Mouse (Mus musculus) ES-E14 (cell line): ENCODE measurements around the gene Amn. TPM values are rescaled to one million over a fixed set of nuclear protein-coding genes. Genes with fewer than 3 reads are reported as not detected.

Experiments
- DNase-seq: peaks from one replicate; pipeline ENCODE4 v3.0.0-alpha.2; 2013; ENCODE audit warnings: low read depth, low spot score
- H3K27ac ChIP-seq: 2 replicates; pipeline ENCODE4 v1.5.1; 2012; ENCODE audit warnings: low read depth, mild to moderate bottlenecking, low read length, moderate library complexity, mixed read lengths; ENCODE audit not compliant: poor library complexity, insufficient read depth, severe bottlenecking
- H3K36me3 ChIP-seq: 2 replicates; pipeline ENCODE4 v1.6.1; 2012; ENCODE audit warnings: mild to moderate bottlenecking, low read length, moderate library complexity, mixed read lengths; ENCODE audit not compliant: control insufficient read depth, poor library complexity, insufficient read depth, severe bottlenecking
- H3K4me1 ChIP-seq, 2 experiments: fragments of 150-350 bp in 1 of 2; sonication (generic) in 1 of 2; 2 replicates each; pipeline ENCODE4 v1.6.1; 2012; ENCODE audit warnings: low read length in 2 of 2, mild to moderate bottlenecking in 1 of 2, mixed read lengths in 1 of 2; ENCODE audit not compliant: control insufficient read depth in 2 of 2, insufficient read depth in 2 of 2, poor library complexity in 1 of 2
- H3K4me3 ChIP-seq, 2 experiments: fragments of 150-350 bp in 1 of 2; sonication (generic) in 1 of 2; 2 replicates each; pipeline ENCODE4 v1.5.1; 2012; ENCODE audit warnings: low read length in 2 of 2, low read depth in 1 of 2, mild to moderate bottlenecking in 1 of 2, mixed read lengths in 1 of 2; ENCODE audit not compliant: insufficient read depth in 1 of 2, poor library complexity in 1 of 2, severe bottlenecking in 1 of 2
- H3K9ac ChIP-seq: 2 replicates; pipeline ENCODE4 v1.6.1; 2012; ENCODE audit warnings: low read depth, mild to moderate bottlenecking, low read length, mixed read lengths; ENCODE audit not compliant: poor library complexity, insufficient read depth, severe bottlenecking
- H3K9me3 ChIP-seq: fragments of 150-350 bp; sonication (generic); 2 replicates; pipeline ENCODE4 v1.6.1; 2012; ENCODE audit warnings: low read depth, mild to moderate bottlenecking, low read length; ENCODE audit not compliant: control insufficient read depth, insufficient read depth
- CHD2 ChIP-seq: IDR thresholded peaks from 2 replicates; pipeline ENCODE4 v1.6.1; 2014; ENCODE audit warnings: mild to moderate bottlenecking, low read depth, low read length, inconsistent platforms
- HCFC1 ChIP-seq: IDR thresholded peaks from 2 replicates; pipeline ENCODE4 v1.6.1; 2012; ENCODE audit warnings: low read length, inconsistent platforms, borderline replicate concordance; ENCODE audit not compliant: insufficient read depth
- MAFK ChIP-seq: IDR thresholded peaks from 2 replicates; pipeline ENCODE4 v1.6.1; 2014; ENCODE audit warnings: mild to moderate bottlenecking, low read depth, low read length, inconsistent platforms; ENCODE audit not compliant: insufficient read depth
- ZC3H11A ChIP-seq: IDR thresholded peaks from 2 replicates; pipeline ENCODE4 v1.6.1; 2012; ENCODE audit warnings: low read depth, mild to moderate bottlenecking, inconsistent platforms, low read length, borderline replicate concordance
- ZNF384 ChIP-seq: IDR thresholded peaks from 2 replicates; pipeline ENCODE4 v1.6.1; 2012; ENCODE audit warnings: low read depth, low read length, inconsistent platforms
- in situ Hi-C, 2 experiments: fragments of 600-800 bp; cut with MboI; formaldehyde crosslinking; loops; one replicate each; pipeline ENCODE4 v1.15.1; 2025; ENCODE audit warnings: low sequenced_read_pairs in 2 of 2, inconsistent platforms in 1 of 2; ENCODE audit not compliant: unreplicated experiment in 2 of 2
- total RNA-seq: library from RNA; depleted of rRNA; stranded (reverse); fragments of 300-350 nt; gene quantifications from 2 replicates; pipeline ENCODE4 v1.2.3, GENCODE M21; 2012

The Amn gene
- total RNA-seq, 1 experiment = 15.5 TPM

DNA sequence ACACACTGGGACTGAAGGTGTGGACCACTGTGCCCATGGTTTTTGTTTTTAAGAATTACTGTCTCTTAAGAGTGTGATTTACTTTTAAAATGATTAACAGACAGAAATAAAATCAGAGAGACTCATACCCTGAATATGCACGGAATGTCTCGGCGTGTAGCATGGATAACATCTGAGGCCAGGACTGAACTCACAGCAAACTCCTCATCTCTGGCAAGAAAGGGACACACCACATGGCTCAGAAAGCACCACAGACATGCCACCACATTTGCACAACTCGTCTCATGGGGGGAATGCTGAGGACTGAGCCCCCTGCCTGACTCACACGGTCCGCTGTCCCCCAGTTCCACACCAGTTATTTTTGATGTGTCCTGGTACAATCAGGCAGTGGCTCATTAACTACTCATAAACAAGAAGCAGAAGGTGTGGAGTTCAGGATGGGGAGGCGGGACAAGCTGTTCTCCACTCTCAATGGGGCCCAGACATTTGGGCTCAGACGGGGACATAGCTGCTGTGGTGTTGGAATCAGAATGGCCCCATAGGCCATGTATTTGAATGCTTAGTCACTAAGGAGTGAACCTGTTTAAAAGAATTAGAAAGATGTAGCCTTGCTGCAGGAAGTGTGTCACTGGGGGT lies 32.9 kb downstream of the Amn start:
- in situ Hi-C loops = no loop called here

DNA sequence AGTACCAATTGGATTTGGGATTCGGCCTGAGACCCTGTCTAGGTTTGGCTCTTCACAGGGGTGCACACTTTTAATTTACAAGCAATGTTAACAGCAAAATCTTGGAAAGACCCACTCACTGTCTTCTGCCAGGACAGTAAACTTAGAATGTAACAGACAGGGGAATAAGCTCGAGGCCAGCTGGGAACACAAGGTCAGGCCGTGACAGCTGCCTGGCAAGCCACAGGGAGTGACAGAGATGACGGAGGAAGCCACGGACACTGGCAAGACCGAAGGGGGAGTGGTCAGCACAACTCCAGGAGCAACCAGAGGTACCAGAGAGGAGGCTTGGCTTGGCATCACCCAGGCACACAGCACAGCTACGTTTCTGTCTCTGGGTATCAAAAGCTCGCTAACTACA lies 35.9 kb downstream of the Amn start:
- peaks cover 66% of the 10 kb centered on the region for H3K36me3 ChIP-seq

More for the DNA sequence above, 32.9 kb downstream of the Amn start:
- H3K9ac ChIP-seq = no peak overlapping the region
- no peaks in the 10 kb centered on the region for H3K9me3 ChIP-seq
- H3K4me1 ChIP-seq = 0 out of 4 replicates have a peak, but pooled peaks cover 0 to 2% of the 10 kb centered on the region in 2 experiments
- no peak overlapping the region for H3K27ac ChIP-seq
- H3K4me3 ChIP-seq = no peak overlapping the region
- TF ChIP-seq ZC3H11A = no peak
- TF ChIP-seq CHD2 = no peak
- TF ChIP-seq MAFK = no peak
- no peak for TF ChIP-seq ZNF384
- TF ChIP-seq HCFC1 = no peak
- DNase-seq = no peak
- H3K36me3 ChIP-seq = peaks cover 59% of the 10 kb centered on the region

DNA sequence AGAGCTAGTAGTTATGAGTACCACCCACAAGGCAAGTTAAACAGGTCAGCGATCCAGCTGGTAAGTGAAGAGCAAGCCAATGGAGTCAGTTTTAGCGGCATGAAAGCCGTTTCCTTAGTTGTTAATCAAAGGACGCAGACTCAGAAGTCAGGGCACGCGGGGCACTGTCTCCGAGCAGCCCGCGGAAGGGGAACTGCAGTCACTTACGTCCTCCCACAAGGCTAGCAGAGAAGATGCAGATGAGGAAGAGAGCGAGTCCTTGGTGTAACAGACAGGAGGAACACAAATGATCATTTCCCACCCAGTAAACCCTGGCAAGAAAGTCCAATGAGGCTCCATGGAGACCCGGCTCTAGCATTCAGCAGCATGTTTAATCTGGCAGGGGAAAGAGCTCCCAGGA lies 38.4 kb downstream of the Amn start:
- in situ Hi-C loops = no loop called here
- no peak for TF ChIP-seq MAFK
- no peak for TF ChIP-seq HCFC1
- TF ChIP-seq ZNF384 = no peak
- no peak for TF ChIP-seq CHD2
- TF ChIP-seq ZC3H11A = no peak
- Histone ChIP-seq H3K27ac (no peak overlapping the region), H3K4me3 (no peak overlapping the region), H3K4me1 (peaks cover 0 to 7% of the 10 kb centered on the region in 2 experiments; a peak in 1 of 4 replicates), H3K9ac (no peak overlapping the region), H3K9me3 (no peaks in the 10 kb centered on the region), H3K36me3 (peaks cover 69% of the 10 kb centered on the region)
- no peak for DNase-seq

More for the DNA sequence above, 35.9 kb downstream of the Amn start:
- in situ Hi-C loops = no loop called here
- no peak overlapping the region for H3K27ac ChIP-seq
- no peak overlapping the region for H3K4me3 ChIP-seq
- no peak overlapping the region for H3K9ac ChIP-seq
- peaks cover 0 to 7% of the 10 kb centered on the region in 2 experiments; a peak in 1 of 4 replicates for H3K4me1 ChIP-seq
- no peak for DNase-seq
- no peaks in the 10 kb centered on the region for H3K9me3 ChIP-seq
- TF ChIP-seq HCFC1 (no peak), CHD2 (no peak), ZNF384 (no peak), MAFK (no peak), ZC3H11A (no peak)

DNA sequence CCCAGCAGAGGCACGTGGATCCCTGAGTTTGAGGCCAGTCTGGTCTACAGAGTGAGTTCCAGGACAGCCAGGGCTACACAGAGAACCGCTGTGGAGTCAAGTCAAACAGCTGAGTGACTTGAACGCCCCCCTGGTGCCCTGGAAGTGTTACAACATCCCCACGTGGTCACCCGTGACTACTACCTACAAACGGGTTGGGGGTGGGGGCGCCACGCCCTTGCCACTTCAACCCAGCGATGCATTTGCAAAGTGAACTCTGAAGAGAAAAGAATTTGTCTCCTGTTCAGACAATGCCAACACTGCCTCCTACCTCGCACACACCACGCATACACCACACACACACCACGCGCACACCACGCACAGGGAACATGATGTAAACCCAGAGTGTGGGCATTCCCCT lies 39.0 kb downstream of the Amn start:
- DNase-seq = no peak
- Histone ChIP-seq H3K36me3 (peaks cover 66% of the 10 kb centered on the region), H3K27ac (no peak overlapping the region)

DNA sequence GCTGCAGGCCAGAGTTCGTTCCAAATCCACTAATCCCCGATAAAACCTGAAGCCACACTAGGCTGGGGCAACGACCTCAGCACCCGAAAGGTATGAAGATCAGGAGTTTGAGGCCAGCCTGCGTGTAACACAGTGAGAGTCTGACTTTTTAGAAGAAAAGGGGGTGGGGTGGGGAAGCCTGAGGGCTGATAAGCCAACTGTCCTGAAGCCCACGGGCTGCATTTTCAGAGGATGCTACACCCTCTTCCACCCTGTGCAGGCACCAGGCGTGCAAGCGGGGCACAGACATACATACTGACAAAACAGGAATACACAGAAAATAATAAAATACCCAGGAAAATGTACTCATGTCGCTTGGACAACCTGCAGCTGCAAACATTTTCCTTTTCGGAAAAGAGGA lies 40.9 kb downstream of the Amn start:
- TF ChIP-seq HCFC1 (no peak), CHD2 (no peak), ZNF384 (no peak), MAFK (no peak), ZC3H11A (no peak)
- no peak for DNase-seq
- H3K36me3 ChIP-seq = peaks cover 59% of the 10 kb centered on the region
- no peak overlapping the region for H3K9ac ChIP-seq
- in situ Hi-C loops = no loop called here
- H3K9me3 ChIP-seq = no peaks in the 10 kb centered on the region
- H3K4me1 ChIP-seq = peaks cover 0 to 7% of the 10 kb centered on the region in 2 experiments; a peak in 1 of 4 replicates
- H3K27ac ChIP-seq = no peak overlapping the region
- no peak overlapping the region for H3K4me3 ChIP-seq

More for the DNA sequence above, 39.0 kb downstream of the Amn start:
- peaks cover 0 to 7% of the 10 kb centered on the region in 2 experiments; a peak in 1 of 4 replicates for H3K4me1 ChIP-seq
- H3K9ac ChIP-seq = no peak overlapping the region
- in situ Hi-C loops = no loop called here
- no peaks in the 10 kb centered on the region for H3K9me3 ChIP-seq
- TF ChIP-seq ZC3H11A (no peak), HCFC1 (no peak), MAFK (no peak), CHD2 (no peak), ZNF384 (no peak)
- no peak overlapping the region for H3K4me3 ChIP-seq
